Mouse (Mus musculus) megakaryocyte, adult 5-6 weeks (primary cell): Measurements from ENCODE around the gene Frs2. TPM values are rescaled to one million over a fixed set of nuclear protein-coding genes. Genes with fewer than 3 reads are reported as not detected.
A peak's percentile ranks its signal among the peaks of the same experiment; 100 is the strongest.

Source experiments
- ATAC-seq: 2 replicates; pipeline ENCODE4 v1.8.0; 2016; ENCODE audit warnings: mild to moderate bottlenecking, inconsistent platforms; ENCODE audit not compliant: poor library complexity, severe bottlenecking
- total RNA-seq, 2 experiments: library from RNA; stranded (forward) in 1 of 2; stranded (reverse) in 1 of 2; fragments of 153-499, 151-499 nt in 1 of 2; fragments of 221-1000, 200-1000 nt in 1 of 2; gene quantifications; 2 replicates each; pipeline versions ENCODE4 v1.2.3 to v1.2.4; 2015 to 2017

Frs2 gene
- total RNA-seq (2015) (22.9 and 25.0 TPM in 2 replicates), total RNA-seq (2017) (9.8 and 10.5 TPM in 2 replicates)

GRCm38 (mm10) chr10:117148361-117149003 lies at the start of gene Frs2:
Gene Frs2 (minus strand): TSS chr10:117148534.
- peak; percentile 86 for ATAC-seq

DNA sequence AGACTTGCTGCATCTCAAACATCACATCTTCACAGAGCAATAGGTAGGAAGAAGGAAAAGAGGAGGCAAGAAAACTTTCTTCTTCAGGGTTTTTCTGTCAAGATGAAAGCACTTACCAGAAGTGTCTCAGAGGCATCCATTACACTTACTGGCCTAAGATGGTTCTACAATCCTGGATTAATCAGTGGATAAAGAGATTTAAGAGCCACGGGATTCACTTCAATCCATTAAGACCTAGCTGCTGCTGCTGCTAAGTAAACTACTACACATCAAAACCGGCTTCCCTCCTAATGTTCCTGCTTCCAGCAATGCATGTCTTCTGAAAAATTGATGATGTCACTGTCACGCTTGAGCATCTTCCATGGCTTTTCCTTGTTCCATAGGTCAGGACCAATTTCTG lies 48.4 kb upstream of the Frs2 start:
- ATAC-seq = no peak

- ATAC-seq = no peak
These were observed 47.4 kb upstream of the Frs2 start for GRCm38 (mm10) chr10:117195748-117196147.

DNA sequence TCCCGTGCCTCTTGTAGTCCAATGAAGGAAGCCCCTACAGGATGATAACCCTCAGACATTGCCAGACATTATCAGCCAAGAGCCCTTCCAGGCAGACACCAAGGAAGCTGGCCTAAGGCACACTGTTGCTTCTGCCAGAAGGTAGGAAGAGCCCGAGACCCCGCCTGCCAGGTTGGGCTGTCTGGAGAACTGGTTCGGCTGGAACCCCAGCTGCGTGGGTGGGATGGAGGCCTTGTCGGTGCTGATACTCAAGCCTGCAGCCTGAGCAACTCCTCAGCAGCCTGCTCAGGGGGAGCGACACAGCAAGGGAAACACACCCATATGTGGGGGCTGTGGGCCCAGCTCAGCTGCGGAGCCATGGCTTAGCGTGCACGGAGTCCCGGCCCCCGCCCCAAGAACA lies 46.7 kb upstream of the Frs2 start:
- ATAC-seq = no peak

DNA sequence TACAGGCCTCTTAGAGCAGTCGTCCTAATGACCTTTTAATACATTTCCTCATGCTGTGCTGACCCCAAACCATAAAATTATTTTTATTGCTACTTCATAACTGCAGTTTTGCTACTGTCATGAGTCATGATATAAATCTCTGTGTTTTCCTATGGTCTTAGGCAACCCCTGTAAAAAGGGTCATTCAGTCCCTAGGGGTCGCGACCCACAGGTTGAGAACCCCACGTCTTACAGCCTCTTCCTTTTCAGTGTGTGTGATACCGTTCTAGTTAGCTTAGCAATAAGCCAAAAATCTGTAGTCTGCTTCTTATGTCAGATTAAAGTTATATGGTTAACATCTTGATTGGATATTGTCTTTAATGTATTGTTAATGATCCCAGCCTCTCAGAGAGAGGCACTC lies 45.0 kb upstream of the Frs2 start:
- ATAC-seq = no peak

DNA sequence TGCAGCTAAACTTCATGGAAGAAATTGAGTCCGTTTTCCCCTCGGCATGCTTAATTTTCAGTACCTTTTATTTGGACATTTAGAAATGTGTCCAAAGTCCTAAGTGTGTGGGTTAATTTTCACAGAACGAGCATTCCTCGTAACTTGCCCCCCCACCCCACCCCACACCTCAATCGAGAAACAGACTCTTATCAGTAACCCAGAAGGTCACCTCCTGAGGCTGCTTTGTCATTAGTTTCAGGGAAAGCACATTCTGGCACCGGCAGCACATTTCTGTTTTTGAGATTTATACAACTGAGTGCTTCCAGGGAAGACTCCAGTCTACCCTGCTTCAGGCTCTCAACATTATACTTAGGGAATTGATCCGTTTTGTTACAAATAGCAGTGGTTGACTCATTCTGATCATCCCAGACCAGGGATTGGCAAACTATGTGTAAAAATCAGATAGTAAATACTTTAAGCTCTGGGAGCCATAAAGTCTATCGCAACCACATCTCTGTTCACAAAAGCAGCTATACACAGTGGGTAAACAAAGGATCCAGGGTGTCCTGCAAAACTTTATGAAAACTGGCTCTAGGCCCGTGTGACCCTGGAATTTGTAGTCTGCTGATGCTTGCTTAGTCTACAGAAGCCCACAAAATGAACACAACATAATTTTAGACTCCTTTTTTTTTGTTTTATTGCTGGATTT lies 37.2 kb upstream of the Frs2 start:
- ATAC-seq = no peak

DNA sequence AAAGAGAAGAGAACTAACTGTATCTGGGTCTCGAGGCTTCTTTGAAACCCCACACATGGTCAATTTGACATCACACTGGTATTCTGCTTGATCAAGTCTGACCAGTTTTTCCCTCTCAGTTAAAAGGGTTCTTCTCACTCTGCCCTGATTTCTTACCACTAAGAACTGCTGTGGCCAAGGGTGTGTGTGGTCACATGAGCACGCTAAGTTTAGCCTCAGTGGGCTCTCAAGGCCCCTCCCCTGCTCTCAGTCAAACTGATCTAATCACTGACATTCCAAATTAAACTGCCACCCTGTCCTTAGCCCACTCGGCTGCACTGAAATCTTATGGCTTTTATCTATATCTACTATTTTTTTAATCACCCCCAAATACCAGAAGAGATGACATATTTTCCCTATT lies 32.8 kb upstream of the Frs2 start:
- ATAC-seq = no peak

GRCm38 (mm10) chr10:117174645-117175044 lies 26.3 kb upstream of the Frs2 start:
- no peak for ATAC-seq

- ATAC-seq = no peak
These were observed 25.5 kb upstream of the Frs2 start for GRCm38 (mm10) chr10:117173566-117174438.

- no peak for ATAC-seq
These were observed 24.8 kb upstream of the Frs2 start for GRCm38 (mm10) chr10:117173111-117173510.

DNA sequence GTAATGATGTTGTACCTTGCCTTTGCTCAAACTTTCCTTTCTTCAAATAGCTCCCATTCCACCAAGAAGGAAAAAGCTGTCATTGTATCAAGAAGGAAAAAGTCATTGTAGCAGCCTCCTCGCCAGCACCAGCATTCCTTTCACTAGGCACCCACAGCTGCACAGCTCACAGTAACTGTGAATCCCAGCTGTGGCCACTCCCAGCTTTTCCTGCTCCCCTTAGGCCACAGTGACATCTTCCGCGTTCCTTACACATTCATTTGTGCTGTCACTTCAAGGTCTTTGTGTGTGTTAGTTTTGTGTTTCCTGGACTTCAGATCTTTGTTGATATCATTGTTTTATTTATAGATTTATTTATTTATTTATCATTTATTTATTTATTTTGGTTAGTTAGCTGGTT lies 23.7 kb upstream of the Frs2 start:
- no peak for ATAC-seq

DNA sequence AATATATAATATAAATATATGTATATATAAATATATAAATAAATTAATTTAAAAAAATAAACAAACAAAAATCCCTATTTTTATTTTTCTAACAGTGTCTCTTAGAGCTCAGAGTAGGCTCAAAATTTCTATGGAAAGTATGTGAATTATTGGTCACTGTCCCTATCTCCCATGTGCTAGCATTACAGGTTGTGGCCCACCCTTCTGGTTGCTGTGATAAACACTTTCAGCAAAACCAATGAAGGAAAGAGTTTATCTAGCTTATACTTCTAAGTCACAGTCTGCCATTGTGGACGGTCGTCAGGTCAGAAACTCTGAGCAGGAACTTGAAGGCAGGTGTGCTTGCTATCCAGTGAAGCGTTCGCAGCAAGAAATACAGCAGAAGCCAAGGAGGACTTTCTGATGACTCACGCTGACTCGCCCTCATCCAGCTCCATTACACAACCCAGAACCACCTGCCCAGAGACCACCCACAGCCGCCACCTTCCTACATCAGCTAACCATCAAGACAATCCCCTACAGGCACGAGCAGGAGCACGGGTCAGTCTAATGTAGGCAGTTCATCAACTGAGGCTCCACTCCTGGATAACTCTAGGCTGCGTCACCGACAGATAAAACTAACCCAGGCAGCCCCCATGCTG lies 18.6 kb upstream of the Frs2 start:
- ATAC-seq = no peak

DNA sequence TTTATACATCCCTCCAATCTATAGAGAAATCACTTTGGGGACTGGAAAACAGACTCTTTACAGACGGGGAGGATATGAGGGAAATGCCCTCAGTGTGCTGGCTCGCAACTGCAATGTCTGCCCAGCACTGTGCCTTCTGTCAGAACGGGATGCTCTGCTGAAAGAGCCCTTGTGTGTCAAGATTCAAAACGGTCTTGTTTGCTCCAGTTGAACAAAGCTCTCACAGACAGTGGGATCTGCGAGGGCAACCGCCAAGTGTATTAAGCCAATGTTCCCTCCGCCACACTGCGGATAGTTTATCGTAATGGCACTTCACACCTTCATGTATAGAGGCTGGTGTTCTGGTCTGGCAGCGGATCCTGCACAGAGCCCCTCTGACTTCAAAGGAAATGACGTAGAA lies 14.3 kb upstream of the Frs2 start:
- ATAC-seq = no peak

GRCm38 (mm10) chr10:117160099-117160498 lies 11.8 kb upstream of the Frs2 start:
- ATAC-seq = no peak

DNA sequence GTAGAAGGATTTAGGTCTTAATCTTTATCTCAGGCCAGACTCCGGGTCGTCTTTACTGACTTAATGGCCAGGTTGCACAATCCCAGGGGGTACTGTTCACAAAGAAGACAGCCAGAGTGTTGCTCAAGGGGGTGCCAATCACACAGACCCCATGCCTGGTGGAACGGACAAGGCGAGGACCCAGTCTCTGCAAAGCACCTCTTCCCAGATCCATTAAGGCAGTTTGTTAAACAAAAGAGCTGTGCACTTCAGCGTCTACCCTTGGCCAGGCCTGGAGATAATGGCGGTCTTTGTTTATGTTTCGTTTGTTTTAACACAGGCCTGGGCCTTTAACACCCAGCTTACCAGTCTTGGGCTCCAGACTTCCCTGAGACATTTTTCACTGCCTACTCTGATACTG lies 3.9 kb upstream of the Frs2 start:
- no peak for ATAC-seq

GRCm38 (mm10) chr10:117151676-117152075 lies 3.3 kb upstream of the Frs2 start:
- ATAC-seq = no peak

DNA sequence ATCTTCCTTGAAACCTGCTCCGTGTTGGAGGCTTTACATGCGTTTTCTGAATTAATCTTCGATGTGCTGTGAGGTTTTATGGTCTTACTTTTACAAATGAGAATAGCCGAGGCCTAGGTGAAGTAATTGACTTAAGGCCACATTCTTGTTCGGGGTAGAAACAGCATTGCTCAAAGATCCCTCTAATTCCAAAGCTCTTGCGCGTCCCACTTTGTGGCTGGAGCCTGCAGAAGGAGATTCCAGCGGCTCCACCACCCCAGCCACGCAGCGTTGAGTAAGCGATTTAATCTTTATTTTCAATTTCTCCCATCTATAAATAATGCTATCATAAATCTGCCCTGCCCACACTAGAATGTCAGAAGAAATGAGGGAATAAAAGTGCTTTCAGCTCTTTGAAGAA lies 2.9 kb upstream of the Frs2 start:
- no peak for ATAC-seq

DNA sequence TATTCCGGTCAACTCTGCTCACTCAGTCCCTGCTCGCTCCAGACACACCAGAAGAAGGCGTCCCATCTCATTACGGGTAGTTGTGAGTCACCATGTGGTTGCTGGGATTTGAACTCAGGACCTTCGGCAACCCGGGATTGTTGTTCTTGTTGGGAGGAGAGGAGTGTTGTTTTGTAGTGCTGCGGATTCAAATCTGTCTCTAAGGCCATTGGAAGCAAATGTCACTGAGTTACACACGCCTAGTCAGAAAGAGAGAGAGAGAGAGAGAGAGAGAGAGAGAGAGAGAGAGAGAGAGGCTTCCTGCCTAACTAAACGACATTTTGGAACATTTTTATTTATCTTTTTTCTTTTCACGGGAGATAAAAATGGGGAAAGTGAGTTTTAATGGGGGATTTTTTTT lies 2.4 kb upstream of the Frs2 start:
- ATAC-seq = no peak

DNA sequence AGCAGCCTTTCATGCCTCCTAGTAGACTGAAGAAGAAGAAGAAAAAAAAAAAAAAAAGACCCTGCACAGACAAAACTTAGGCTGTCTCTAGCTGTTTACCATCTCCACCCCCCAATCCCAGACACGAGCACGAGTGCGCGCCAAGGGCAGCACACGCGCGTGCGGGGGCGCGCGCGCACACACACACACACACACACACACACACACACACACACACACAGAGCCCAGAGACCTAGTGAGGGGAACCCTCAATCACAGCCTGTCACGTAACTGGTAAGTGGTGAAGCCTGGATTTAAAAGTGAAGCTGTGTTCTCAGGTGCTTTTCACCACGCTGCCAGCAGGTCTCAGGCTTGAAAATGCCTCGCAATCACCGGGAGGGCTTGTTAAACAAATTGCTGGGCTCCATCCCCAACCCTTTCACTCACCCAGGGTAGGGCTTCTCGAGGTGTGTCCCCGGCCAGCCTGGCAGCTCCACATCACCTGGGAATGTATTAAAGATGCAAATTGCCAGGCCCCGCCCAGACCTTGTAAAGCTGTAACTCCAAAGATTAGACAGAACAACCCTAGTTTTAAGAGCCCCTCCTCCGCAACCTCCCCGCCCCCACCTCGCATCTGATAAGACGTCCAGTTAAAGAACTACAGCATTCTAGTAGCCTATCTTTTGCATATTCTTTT lies 1.7 kb upstream of the Frs2 start:
- ATAC-seq = peak; percentile 13

DNA sequence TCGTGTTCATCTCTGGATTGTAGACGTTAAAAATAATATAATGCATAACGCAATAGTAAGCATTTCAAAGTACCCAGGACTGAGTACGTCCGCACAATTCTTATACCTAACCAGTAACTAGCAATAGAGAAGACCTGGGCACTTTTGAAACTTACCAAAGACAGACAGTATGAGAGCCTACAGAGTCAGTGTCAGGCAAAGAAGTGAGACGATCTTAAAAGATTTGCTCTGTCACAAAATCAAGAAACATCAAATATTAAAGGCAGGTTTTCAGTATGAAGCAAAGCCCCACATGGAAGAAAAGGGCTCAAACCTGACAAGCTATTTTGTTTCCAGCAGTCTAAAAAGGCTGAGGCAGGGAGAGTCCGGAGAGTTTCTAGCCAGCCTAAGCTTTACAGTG lies 907 bp upstream of the Frs2 start:
- no peak for ATAC-seq
